21 mouse cellular contexts compared by ENCODE assay signal in the genomic region with DNA sequence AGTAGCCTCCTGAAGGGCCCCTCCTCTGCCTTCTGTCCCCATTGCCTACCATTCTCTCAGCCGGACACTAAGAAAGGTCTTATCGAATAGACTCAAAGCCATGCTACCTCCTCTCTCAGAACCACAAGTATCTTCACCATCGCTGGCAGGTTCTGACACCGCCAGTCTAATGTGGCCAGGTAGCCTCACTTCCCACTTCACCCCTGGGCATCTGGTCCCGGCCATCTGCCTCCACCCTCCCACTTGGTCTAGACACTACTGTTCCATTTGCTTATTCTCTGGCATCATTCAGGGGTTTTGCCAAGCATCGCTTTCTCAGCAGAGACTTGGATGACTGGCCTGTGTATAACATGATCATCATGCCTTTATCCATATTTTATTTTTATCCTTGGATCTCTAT.
DNase-seq lines count a peak whose midpoint lies in the region; ATAC-seq lines count a peak whose summit lies in the region.
"Had no signal": no experiment of that assay in that cellular context is flagged by ENCODE, and none has a peak within 500 bp of the region (broad histone marks: within the 10 kb centered on the region; RNA-seq: fewer than 3 reads in every experiment).

No protein-coding gene starts in this region.

- DNase-seq in cerebellum, adult 9-10 months = no peak
- peak; percentile 63 for DNase-seq in cerebellum, adult 9-11 months
- no peak for DNase-seq in cerebellum, adult 8-10 months
- peak; percentile 72 for DNase-seq in brain, adult 2 months (ENCODE audit: low read depth, low spot score)
- peak; percentile 33 to 46 for DNase-seq in cerebellum, postnatal 36 days
- DNase-seq in ovary, postnatal 10 days (ENCODE audit: low spot score) = no peak
- DNase-seq: adrenal gland, adult 8-10 months; adrenal gland, postnatal 25 days; forebrain, postnatal 0 days; gastrocnemius, adult 2 months; gastrocnemius, postnatal 14 days; heart, adult 11 months; heart, postnatal 14 days; heart, postnatal 4 days; kidney, adult 18-20 months had no signal

- ATAC-seq in cerebellum, adult (ENCODE audit: insufficient number of reproducible peaks, low FRiP score, low TSS enrichment) = 0 out of 2 replicates have a peak, but pooled peaks have one; percentile 21
- ATAC-seq: activated CD4-positive, CD25-positive, alpha-beta regulatory T cell, adult 4 months; forebrain, embryonic 14.5 days; forebrain, postnatal 0 days; hindbrain, postnatal 0 days; inflammation-experienced regulatory T-cells, adult 6 months; intestine, embryonic 16.5 days had no signal

Comparison
In these comparisons a context has a peak if more than half of its experiments do, and no peak if none do; other contexts are left out.
1. DNase-seq: peak in cerebellum, adult 9-11 months (single experiment), brain, adult 2 months (single experiment) and cerebellum, postnatal 36 days (2 of 2); none in cerebellum, adult 9-10 months (single experiment), cerebellum, adult 8-10 months (single experiment) and ovary, postnatal 10 days (single experiment).